Mouse (Mus musculus) urinary bladder, postnatal 36 days (tissue): ENCODE results near the gene Kcng4.

Source experiments
- DNase-seq, 2 experiments: peaks; one replicate each; pipeline ENCODE4 v3.0.0; 2022; ENCODE audit warnings: low spot score in 2 of 2, mixed read lengths in 1 of 2

The Kcng4 gene

GRCm38 (mm10) chr8:119641058-119641457 is 5.6 kb upstream of the Kcng4 start:
- DNase-seq = no peak

GRCm38 (mm10) chr8:119639798-119640197 is 4.3 kb upstream of the Kcng4 start:
- DNase-seq = no peak

GRCm38 (mm10) chr8:119638261-119638660 is 2.8 kb upstream of the Kcng4 start:
- no peak for DNase-seq

GRCm38 (mm10) chr8:119637381-119637780 is 1.9 kb upstream of the Kcng4 start:
- no peak for DNase-seq

- no peak for DNase-seq
These were observed 1.3 kb upstream of the Kcng4 start for GRCm38 (mm10) chr8:119636766-119637165.

- DNase-seq = no peak
These were observed 478 bp upstream of the Kcng4 start for GRCm38 (mm10) chr8:119635958-119636357.

GRCm38 (mm10) chr8:119634616-119635336 is 704 bp downstream of the Kcng4 start:
- no peak for DNase-seq

GRCm38 (mm10) chr8:119632909-119633308 is 2.6 kb downstream of the Kcng4 start:
- DNase-seq = no peak

- no peak for DNase-seq
These were observed 3.2 kb downstream of the Kcng4 start for GRCm38 (mm10) chr8:119632246-119632645.

GRCm38 (mm10) chr8:119630841-119631240 is 4.6 kb downstream of the Kcng4 start:
- DNase-seq = no peak

GRCm38 (mm10) chr8:119627613-119628359 is 7.7 kb downstream of the Kcng4 start:
- DNase-seq = peak in 1 of 2 experiments; percentile 38

- no peak for DNase-seq
These were observed 8.3 kb downstream of the Kcng4 start for GRCm38 (mm10) chr8:119627199-119627598.

GRCm38 (mm10) chr8:119625788-119626187 is 9.7 kb downstream of the Kcng4 start:
- no peak for DNase-seq

GRCm38 (mm10) chr8:119624916-119625315 is 10.6 kb downstream of the Kcng4 start:
- DNase-seq = no peak

GRCm38 (mm10) chr8:119623744-119624143 is 11.7 kb downstream of the Kcng4 start:
- no peak for DNase-seq

- DNase-seq = no peak
These were observed 12.4 kb downstream of the Kcng4 start for GRCm38 (mm10) chr8:119623061-119623460.

GRCm38 (mm10) chr8:119622555-119622954 is 12.9 kb downstream of the Kcng4 start:
- no peak for DNase-seq

GRCm38 (mm10) chr8:119620848-119621465 is 14.5 kb downstream of the Kcng4 start:
- no peak for DNase-seq

- no peak for DNase-seq
These were observed 15.2 kb downstream of the Kcng4 start for GRCm38 (mm10) chr8:119620116-119620840.

GRCm38 (mm10) chr8:119618887-119619286 is 16.6 kb downstream of the Kcng4 start:
- no peak for DNase-seq

GRCm38 (mm10) chr8:119617586-119617985 is 17.9 kb downstream of the Kcng4 start:
- no peak for DNase-seq

- DNase-seq = no peak
These were observed 18.7 kb downstream of the Kcng4 start for GRCm38 (mm10) chr8:119616811-119617210.
